Mouse (Mus musculus): ENCODE measurements around the gene Snx11. TPM values are rescaled to one million over a fixed set of nuclear protein-coding genes. Genes with fewer than 3 reads are reported as not detected.

The Snx11 gene
- polyA plus RNA-seq (2016; fragmentation: Nextera tagmentation; extraction: Ambion mirVana), result 25.7 and 27.5 TPM in 2 replicates

- H3K4me1 ChIP-seq, result peaks cover 32% of the 10 kb centered on the region
Observed at GRCm38 (mm10) chr11:96776968-96777962, at the start of gene Snx11. Gene Snx11 (minus strand): TSS chr11:96777559.

DNA sequence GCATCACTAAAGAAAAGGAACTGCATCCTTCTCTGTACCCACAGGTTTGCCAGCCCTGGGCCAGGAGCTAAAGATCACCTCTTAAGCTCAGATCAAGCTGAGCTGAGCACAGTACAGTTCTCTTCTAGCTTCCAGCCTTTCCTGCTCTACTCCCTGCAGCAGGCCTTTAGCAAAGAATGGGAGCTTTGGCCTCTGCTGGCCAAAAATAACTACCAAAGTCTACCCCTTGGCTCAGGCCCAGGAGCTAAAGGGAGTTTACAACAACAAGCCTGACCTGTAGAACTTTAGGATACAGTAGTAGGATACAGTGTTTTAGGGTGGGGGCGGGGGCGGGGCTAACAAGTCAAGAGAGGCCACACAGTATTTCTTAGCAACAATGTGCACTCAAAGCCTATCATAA, 49.1 kb upstream of the Snx11 start:
- Histone ChIP-seq H3K4me3 (peak overlapping the region; percentile 80; the same call in 1 of the 2 replicates), H3K36me3 (replicated peaks) (peaks cover 56% of the 10 kb centered on the region), H3K9me3 (no peaks in the 10 kb centered on the region), H3K4me1 (peaks cover 80% of the 10 kb centered on the region), H3K27me3 (ENCODE audit: poor library complexity, severe bottlenecking) (no peaks in the 10 kb centered on the region), H3K27ac (0 out of 2 replicates have a peak overlapping the region, but pooled peaks have one; percentile 35)
- no peak for DNase-seq (ENCODE audit: extremely low spot score, low spot score)
- 73% methylated on average over 2 of the region's 2 CpGs for WGBS

More at GRCm38 (mm10) chr11:96776968-96777962, at the start of gene Snx11:
- Histone ChIP-seq H3K9me3 (no peaks in the 10 kb centered on the region), H3K27ac (peak within 1 kb of the TSS; percentile 85), H3K27me3 (ENCODE audit: poor library complexity, severe bottlenecking) (no peaks in the 10 kb centered on the region), H3K4me3 (peak within 1 kb of the TSS; percentile 67), H3K36me3 (replicated peaks) (peaks cover 23% of the 10 kb centered on the region)
- peak; percentile 99 for DNase-seq (ENCODE audit: extremely low spot score, low spot score)
- WGBS, result 2% methylated on average over 59 of the region's 59 CpGs

DNA sequence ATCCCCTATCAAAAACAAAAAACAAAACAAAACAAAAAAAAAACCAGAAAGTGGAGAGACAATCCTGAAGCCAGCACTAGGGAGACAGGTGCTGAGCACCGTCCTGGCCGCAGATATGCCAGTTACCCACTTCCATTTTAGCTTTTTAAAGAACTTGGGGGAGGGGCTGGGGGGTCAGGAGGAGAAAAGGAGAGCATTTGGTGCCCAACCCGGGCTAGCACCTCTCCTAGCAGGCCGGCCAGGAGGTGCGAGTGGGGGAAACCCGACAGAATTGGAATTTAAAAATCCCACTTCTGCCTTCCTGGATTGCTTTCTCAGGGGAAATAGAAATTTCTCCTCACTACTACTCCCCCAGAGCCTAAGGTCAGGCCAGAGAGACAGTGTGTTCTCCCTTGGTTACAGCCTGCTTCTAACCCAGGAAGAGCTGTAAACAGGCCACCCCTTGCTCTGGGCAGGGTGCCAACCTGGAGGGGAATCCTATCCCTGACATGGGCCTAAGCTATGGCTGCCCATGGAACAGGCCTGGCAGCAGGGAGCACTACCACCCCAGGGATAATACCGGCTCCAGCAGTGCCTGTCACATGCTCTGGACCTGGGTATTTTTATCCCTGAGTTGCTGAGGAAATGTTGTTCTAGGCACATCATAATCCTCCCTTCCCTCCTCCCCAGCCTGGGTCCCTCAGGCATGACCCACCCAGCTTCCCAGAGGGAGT, 47.6 kb upstream of the Snx11 start:
- Histone ChIP-seq H3K27ac (peak overlapping the region; percentile 88), H3K36me3 (replicated peaks) (peaks cover 71% of the 10 kb centered on the region), H3K9me3 (no peaks in the 10 kb centered on the region), H3K27me3 (ENCODE audit: poor library complexity, severe bottlenecking) (no peaks in the 10 kb centered on the region), H3K4me3 (peak overlapping the region; percentile 66), H3K4me1 (peaks cover 70% of the 10 kb centered on the region)
- WGBS, result 49% methylated on average over 7 of the region's 7 CpGs
- DNase-seq (ENCODE audit: extremely low spot score, low spot score), result no peak

DNA sequence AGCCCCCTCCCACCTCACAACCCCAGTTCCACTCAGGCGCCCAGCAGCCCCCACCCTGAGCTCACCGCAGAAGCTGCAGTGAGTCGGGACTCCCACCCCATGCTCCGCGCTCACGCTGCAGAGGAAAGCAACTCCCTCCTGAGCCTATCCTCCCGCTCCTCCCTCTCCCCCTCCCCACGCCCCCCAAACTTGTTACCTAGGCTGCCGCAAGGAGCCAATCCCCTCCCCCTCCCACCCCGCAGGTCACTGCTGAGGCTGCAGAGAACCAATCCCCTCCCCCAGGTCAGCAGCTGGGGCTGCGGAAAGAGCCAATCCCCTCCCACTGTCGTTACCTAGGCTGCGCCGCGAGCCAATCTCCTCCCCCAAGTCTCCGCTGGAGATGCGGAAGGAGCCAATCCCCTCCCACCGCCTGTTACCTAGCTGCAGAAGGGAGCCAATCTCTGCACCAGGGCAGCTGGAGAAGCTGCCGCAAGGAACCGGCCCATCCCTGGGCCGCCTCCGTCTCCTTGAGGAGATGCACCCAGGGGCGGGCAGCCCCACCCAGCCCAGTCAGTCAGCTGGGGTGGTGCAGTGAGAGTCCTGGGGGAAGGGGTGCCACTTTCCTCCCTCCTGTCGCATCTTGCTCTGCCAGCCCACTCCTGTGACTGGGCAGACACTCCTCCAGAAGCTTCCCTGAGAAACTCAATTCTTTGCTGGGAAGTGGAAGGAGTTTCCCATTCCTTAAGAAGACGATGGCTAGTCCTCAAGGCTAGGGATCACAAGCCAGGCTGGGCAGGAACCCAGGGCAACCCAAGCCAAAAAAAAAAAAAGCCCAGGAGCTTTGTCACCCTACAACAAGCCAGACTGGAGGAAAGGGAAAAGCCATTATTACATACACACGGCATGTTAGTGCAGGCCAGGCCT, 46.8 kb upstream of the Snx11 start:
- Histone ChIP-seq H3K27ac (peak overlapping the region; percentile 88), H3K36me3 (replicated peaks) (peaks cover 79% of the 10 kb centered on the region), H3K4me3 (peak overlapping the region; percentile 66), H3K9me3 (no peaks in the 10 kb centered on the region), H3K4me1 (peaks cover 69% of the 10 kb centered on the region), H3K27me3 (ENCODE audit: poor library complexity, severe bottlenecking) (no peaks in the 10 kb centered on the region)
- DNase-seq (ENCODE audit: extremely low spot score, low spot score), result peak; percentile 94
- 2% methylated on average over 25 of the region's 26 CpGs for WGBS

DNA sequence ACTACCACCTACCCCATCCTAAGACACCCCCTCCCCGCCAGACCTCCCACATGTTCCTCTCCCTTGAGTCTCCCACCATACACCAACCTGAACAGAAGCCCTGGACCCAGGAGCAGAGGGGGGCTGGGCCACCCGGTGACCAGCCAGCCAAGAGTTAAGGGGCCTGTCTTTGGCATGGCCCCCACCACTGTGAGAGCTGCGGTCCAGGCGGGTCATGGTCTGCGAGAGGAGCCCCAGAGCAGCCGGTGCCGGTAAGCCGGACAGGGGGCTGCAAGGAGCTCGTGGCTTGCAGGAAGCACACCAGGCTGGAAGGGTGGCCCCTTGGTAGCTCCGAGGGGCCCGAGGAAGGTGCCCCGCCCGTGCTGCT, 46.1 kb upstream of the Snx11 start:
- no peaks in the 10 kb centered on the region for H3K9me3 ChIP-seq
- WGBS, result 7% methylated on average over 13 of the region's 13 CpGs
- peak overlapping the region; percentile 66 for H3K4me3 ChIP-seq
- H3K36me3 ChIP-seq (replicated peaks), result peaks cover 86% of the 10 kb centered on the region
- H3K27ac ChIP-seq, result peak overlapping the region; percentile 88
- no peak for DNase-seq (ENCODE audit: extremely low spot score, low spot score)
- H3K27me3 ChIP-seq (ENCODE audit: poor library complexity, severe bottlenecking), result no peaks in the 10 kb centered on the region
- H3K4me1 ChIP-seq, result peaks cover 62% of the 10 kb centered on the region

DNA sequence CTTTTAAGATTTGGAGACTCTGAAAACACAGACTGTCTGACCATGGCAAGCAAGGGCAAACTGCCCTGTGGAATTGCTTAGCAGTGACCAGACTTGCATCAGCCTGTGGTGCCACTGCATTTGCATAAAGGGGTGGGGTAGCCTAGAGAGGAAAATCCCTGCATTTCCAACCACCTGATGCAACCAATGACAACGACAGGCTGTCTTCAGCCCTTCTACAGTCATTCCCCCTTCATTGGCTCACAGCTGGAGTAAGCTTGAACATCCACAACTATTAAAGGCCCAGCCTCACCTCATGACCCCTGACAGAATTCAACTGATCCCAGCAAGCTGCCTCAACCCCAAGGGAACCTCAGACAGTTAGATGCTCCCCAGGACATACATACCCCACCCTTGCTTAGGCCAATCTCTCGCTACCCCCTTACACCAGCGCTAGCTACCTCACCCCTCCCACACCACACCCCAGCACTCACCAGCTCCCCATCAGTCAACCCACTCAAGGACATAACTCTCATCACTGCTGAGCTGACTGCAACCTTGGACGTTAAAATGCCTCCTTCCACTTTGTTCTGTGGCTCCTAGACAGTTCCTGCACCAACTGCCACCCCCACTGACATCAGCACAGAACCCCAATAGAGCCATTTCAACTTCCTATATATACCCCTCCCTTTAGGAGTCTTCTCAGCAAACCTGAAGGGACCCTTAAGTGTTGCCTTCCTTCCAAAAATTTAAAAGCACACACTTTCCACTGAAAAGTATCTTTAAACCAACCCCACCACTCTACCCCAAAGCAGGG, 45.5 kb upstream of the Snx11 start:
- DNase-seq (ENCODE audit: extremely low spot score, low spot score), result no peak
- Histone ChIP-seq H3K36me3 (replicated peaks) (peaks cover 89% of the 10 kb centered on the region), H3K4me3 (peak overlapping the region; percentile 66), H3K27ac (peak overlapping the region; percentile 88; the same call in 1 of the 2 replicates), H3K9me3 (no peaks in the 10 kb centered on the region), H3K4me1 (peaks cover 56% of the 10 kb centered on the region), H3K27me3 (ENCODE audit: poor library complexity, severe bottlenecking) (no peaks in the 10 kb centered on the region)
- 39% methylated on average over 4 of the region's 4 CpGs for WGBS

DNA sequence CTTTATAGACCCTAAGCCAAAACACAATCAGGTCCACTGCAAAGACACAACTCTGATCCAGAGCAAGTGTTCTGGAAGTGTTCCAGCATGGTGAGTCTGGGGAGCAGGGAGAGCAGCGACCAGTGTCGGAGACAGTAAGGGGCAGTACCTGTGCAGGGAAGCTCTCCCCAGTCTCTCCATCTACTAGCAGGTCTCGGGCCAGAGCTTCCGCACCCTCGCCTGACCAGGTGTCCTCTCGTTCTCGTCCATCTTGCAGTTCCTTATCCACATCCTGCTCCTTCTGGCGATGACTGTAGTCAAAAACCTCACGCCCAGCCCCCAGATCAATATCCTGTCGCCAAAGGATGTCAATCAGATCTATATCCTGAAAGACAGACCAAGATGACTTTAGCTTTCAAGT, 44.6 kb upstream of the Snx11 start:
- H3K4me3 ChIP-seq, result no peak overlapping the region
- no peak overlapping the region for H3K27ac ChIP-seq
- DNase-seq (ENCODE audit: extremely low spot score, low spot score), result no peak
- H3K4me1 ChIP-seq, result peaks cover 51% of the 10 kb centered on the region
- peaks cover 89% of the 10 kb centered on the region for H3K36me3 ChIP-seq (replicated peaks)
- 95% methylated on average over 10 of the region's 10 CpGs for WGBS
- H3K27me3 ChIP-seq (ENCODE audit: poor library complexity, severe bottlenecking), result no peaks in the 10 kb centered on the region
- no peaks in the 10 kb centered on the region for H3K9me3 ChIP-seq

DNA sequence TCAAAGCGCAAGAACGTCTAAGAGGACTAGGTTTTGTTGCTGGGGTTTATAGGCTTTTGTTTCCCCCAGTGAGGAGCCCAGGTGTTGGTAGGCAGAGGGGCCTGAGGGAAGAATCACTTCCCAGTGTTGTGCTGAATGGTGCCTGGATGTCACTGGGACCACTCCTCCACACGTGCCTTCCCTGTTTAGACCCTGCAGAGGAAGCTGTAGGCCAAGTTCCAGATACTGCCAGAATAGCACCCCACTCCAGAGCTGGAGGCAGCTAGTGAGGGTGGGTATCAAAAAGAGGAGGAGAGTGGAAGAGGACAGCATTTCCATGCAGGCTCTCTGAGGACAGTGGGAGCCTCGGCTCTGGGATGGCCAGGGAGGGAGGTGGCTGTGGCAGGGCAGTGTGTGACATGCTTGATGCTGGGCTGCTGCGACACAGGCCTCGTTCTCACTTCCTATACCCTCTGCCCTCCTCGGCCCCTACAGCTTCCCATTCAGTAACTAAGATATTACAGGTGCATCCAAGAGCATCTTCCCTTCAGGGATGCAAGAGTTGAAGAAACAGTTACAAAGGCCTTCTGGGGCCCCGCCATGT, 40.9 kb upstream of the Snx11 start:
- DNase-seq (ENCODE audit: extremely low spot score, low spot score), result no peak
- Histone ChIP-seq H3K27ac (no peak overlapping the region), H3K4me1 (peaks cover 14% of the 10 kb centered on the region), H3K27me3 (ENCODE audit: poor library complexity, severe bottlenecking) (no peaks in the 10 kb centered on the region), H3K36me3 (replicated peaks) (peaks cover 99% of the 10 kb centered on the region), H3K9me3 (no peaks in the 10 kb centered on the region), H3K4me3 (no peak overlapping the region)
- WGBS, result 91% methylated on average over 8 of the region's 8 CpGs

DNA sequence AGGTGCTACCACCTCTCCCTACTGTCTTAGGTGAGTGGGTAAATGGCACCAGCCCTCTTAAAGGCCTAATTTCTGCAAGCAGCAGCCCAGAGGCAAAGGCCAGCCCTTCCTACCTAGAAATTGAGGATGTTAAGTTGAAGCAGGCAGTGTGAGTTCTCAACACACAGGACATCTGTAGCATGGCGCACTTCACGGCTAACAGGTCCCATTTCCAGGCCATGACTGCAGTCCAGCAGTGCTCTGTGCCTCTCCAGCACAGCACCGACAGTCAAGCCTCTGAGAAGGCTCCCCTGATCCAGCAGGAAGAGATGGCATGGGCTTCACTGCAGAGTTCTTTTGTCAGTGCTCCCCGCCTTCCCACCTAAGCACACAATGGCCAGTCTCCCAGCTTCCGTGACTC, 39.6 kb upstream of the Snx11 start:
- DNase-seq (ENCODE audit: extremely low spot score, low spot score), result no peak
- peaks cover 98% of the 10 kb centered on the region for H3K36me3 ChIP-seq (replicated peaks)
- peaks cover 4% of the 10 kb centered on the region; the same call in 1 of the 2 replicates for H3K4me1 ChIP-seq
- H3K27me3 ChIP-seq (ENCODE audit: poor library complexity, severe bottlenecking), result no peaks in the 10 kb centered on the region
- no peaks in the 10 kb centered on the region for H3K9me3 ChIP-seq
- H3K4me3 ChIP-seq, result no peak overlapping the region
- no peak overlapping the region for H3K27ac ChIP-seq
- 81% methylated on average over 5 of the region's 5 CpGs for WGBS

GRCm38 (mm10) chr11:96816494-96816893, 39.1 kb upstream of the Snx11 start:
- DNase-seq (ENCODE audit: extremely low spot score, low spot score), result no peak
- 94% methylated on average over 1 of the region's 1 CpGs for WGBS
- H3K9me3 ChIP-seq, result no peaks in the 10 kb centered on the region
- H3K27me3 ChIP-seq (ENCODE audit: poor library complexity, severe bottlenecking), result no peaks in the 10 kb centered on the region
- H3K4me3 ChIP-seq, result no peak overlapping the region
- H3K4me1 ChIP-seq, result peaks cover 4% of the 10 kb centered on the region; the same call in 1 of the 2 replicates
- peaks cover 98% of the 10 kb centered on the region for H3K36me3 ChIP-seq (replicated peaks)
- no peak overlapping the region for H3K27ac ChIP-seq

- WGBS, result 96% methylated on average over 2 of the region's 2 CpGs
- H3K27me3 ChIP-seq (ENCODE audit: poor library complexity, severe bottlenecking), result no peaks in the 10 kb centered on the region
- peaks cover 98% of the 10 kb centered on the region for H3K36me3 ChIP-seq (replicated peaks)
- H3K9me3 ChIP-seq, result no peaks in the 10 kb centered on the region
- H3K4me3 ChIP-seq, result no peak overlapping the region
- peaks cover 4% of the 10 kb centered on the region; the same call in 1 of the 2 replicates for H3K4me1 ChIP-seq
- DNase-seq (ENCODE audit: extremely low spot score, low spot score), result no peak
- H3K27ac ChIP-seq, result no peak overlapping the region
Observed at GRCm38 (mm10) chr11:96815895-96816294, 38.5 kb upstream of the Snx11 start.
